Mouse (Mus musculus) adrenal gland, adult (tissue): Measurements from ENCODE around the gene Csnka2ip.

Experiments
- DNase-seq, 2 experiments: peaks; one replicate each; pipeline ENCODE4 v3.0.0; 2022 to 2023; ENCODE audit warnings: low spot score in 1 of 2; ENCODE audit not compliant: inconsistent age in 2 of 2

Gene Csnka2ip

GRCm38 (mm10) chr16:64602308-64602707 lies at the start of gene Csnka2ip:
Gene Csnka2ip, minus strand, starts transcription at chr16:64602408.
- DNase-seq, result no peak

- no peak for DNase-seq
These were observed 47.5 kb upstream of the Csnka2ip start for GRCm38 (mm10) chr16:64649594-64650290.

DNA sequence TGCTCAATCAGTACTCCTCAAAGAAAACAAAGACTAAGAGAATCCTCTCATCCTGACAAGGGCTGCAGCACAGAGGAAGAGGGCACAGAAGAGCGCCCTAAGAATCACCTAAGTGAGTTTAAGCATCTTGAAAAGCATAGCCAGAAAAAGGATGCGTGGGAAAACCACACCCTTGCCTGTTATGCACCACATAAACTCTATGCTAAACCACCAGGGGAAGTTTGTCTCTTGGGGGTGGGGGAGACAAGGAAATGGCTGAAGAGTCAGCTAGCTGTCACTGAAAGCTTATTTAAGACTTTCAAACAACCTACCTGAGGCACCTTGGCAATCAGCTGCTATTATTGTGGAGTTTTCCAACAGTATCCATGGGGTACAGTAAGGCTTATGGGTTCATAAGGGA lies 45.6 kb upstream of the Csnka2ip start:
- no peak for DNase-seq

DNA sequence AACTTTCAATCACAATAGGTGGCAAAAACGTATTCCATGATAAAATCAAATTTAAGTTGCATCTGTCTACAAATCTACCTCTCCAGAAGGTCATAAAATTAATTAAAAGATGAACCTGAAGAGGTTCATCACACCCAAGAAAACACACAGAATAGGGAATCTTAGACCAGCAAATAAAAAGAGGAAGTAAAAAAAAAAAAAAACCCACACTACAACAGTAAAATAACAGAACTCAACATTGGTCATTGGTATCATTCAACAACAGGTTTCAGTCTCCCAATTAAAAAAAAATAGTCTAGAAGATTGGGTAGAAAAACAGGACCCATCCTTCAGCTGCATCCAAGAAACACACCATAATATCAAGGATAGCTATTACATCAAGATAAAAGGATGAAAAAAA lies 32.9 kb upstream of the Csnka2ip start:
- DNase-seq, result no peak

- DNase-seq, result no peak
These were observed 17.9 kb upstream of the Csnka2ip start for GRCm38 (mm10) chr16:64620116-64620515.

DNA sequence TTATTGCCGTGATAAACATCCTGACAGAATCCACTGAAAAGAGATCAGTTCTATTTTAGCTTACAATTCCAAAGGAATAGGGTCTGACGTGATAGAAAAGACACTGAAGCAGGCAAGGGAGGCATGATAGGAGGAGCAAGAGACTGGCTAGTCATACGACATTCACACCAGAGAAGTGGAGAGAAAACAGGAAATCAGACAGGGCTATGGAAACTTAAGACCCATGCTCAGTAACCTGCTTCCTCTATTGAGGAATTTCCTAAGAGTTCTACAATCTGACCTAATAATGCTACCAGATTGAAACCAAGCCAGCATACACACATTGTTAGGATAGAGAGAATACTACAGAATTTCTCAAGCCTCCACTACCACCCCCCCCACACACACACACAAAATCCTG lies 12.4 kb upstream of the Csnka2ip start:
- DNase-seq, result no peak

DNA sequence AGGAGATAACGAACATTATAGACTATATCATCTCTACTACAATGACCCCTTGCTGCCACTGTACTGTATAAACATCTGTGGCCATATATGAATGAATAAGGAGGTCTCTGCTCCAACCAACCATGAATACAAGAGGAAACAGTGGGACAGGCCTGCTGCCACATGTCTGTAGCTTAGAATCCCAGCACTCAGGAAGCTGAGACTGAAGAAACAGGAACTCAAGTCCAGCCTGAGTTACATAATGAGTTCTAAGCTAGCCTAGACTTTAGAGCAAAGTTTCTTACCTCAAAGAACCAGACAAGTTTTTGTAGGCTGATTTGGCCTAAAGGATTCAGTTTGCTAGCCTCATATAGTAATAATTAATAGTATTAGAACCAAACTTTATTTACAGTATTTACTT lies 5.6 kb upstream of the Csnka2ip start:
- no peak for DNase-seq

- DNase-seq, result no peak
These were observed 15.4 kb downstream of the Csnka2ip start for GRCm38 (mm10) chr16:64586825-64587224.

GRCm38 (mm10) chr16:64586262-64586619 lies 16.0 kb downstream of the Csnka2ip start:
- peak in 1 of 2 experiments; percentile 16 for DNase-seq

DNA sequence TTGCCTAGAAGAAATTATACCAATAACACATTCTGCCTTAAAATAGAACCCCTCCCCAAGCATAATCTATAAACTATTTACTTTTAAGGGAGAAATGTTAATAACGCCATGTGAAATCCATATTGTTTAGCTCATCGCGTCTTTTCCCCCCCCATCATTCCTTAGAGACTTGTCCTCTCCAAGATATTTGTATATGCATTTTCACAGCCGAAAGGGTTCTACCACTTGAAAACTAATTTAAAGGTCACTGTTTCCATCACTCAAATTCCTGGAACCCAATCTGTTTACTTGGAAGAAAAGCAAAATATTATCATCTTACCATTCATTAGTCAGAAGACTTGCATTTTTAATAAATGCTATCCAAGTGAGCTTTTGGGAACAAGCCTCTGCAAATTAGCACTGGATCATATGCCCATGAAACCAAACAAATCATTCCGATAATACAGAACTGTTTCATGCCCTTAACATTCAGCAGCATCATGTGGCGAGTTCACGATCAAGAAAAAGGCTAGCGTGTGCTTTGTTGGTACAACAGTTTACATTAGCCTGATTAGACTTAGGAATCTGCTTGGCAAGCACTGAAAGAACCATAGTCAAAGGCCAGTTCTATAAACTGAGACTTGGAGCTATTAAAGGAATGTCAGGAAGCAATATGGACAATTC lies 16.5 kb downstream of the Csnka2ip start:
- peak in 1 of 2 experiments; percentile 27 for DNase-seq

- DNase-seq, result peak in 1 of 2 experiments; percentile 65
These were observed 17.6 kb downstream of the Csnka2ip start for GRCm38 (mm10) chr16:64584591-64584990.

DNA sequence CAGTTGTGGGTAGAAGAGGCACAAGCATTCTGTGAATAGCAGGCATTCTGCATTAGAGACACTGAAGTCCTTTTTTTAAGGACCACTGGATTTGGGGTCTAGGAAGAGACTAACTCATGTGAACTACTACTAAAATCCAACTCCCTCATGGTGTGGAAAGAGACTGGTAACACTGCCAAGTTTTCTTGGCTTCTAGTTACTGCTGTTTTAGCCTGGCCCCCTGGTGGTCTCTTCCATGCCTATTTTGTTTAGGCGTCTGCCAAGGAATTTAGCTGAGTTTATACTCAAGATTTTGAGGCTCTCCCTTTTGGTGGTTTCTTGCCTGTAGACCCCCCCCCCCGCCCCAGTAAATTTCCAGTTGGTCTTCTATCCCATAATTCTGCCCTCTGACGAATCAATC lies 18.8 kb downstream of the Csnka2ip start:
- DNase-seq, result no peak

GRCm38 (mm10) chr16:64569496-64569895 lies 32.7 kb downstream of the Csnka2ip start:
- DNase-seq, result peak; percentile 14 to 50

- DNase-seq, result no peak
These were observed 39.1 kb downstream of the Csnka2ip start for GRCm38 (mm10) chr16:64563081-64563480.

DNA sequence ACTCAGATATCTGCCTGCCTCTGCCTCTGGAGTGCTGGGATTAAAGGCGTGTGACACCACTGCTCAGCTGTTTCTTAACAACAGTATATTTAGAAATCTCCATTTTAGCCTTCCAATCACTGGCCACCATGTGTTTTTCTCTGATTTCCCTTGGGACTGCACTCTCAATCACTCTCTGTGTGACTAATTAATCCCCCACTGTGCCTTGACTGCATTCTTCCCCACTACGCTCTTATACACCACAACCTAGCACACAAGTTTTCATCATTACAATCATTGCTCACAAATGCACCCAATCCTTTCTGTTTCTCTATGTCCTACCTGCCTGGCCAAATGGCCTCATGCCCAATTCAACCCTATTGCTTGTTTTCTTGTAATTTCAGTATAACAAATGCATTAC lies 43.7 kb downstream of the Csnka2ip start:
- DNase-seq, result no peak

GRCm38 (mm10) chr16:64526883-64527282 lies 75.3 kb downstream of the Csnka2ip start:
- DNase-seq, result no peak

- no peak for DNase-seq
These were observed 78.1 kb downstream of the Csnka2ip start for GRCm38 (mm10) chr16:64524051-64524645.

- no peak for DNase-seq
These were observed 88.8 kb downstream of the Csnka2ip start for GRCm38 (mm10) chr16:64513423-64513822.
